Mouse (Mus musculus): ENCODE results near the gene Efhd2. TPM values are rescaled to one million over a fixed set of nuclear protein-coding genes. Genes with fewer than 3 reads are reported as not detected.

Efhd2 gene
- total and polyA plus RNA-seq, 2 experiments from 2014 or later: 38.8 to 49.0 TPM

DNA sequence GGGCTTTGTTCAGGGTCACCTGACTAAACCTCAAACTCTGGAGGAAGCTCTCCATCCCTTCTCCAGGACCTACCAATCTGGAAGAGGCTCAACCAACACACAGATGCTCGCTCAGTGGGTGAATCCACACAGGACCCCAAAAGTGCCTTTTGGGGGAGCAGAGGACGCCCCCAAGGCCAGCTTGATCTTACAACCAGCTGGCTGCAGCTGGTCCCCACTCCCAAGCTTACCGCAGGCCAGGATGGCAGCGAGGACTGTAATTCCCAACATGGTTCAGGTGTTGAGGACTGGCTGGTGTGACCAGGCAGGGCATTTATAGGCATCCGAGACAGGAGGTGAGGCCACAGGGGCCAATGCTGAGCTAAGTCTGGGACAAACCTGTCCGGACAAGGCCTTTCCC lies 28.7 kb downstream of the Efhd2 start, which contains the start of gene Ctrc:
TSS of gene Ctrc (minus strand) at position 361 of the 400 bp plus-strand sequence.
- Histone ChIP-seq H3K27ac (ENCODE audit: low read depth, low read length) (no peak within 1 kb of the TSS), H3K36me3 (ENCODE audit: insufficient read depth, low read length) (no peaks in the 10 kb centered on the region), H3K4me3 (ENCODE audit: low read depth, low read length) (no peak within 1 kb of the TSS), H3K9me3 (ENCODE audit: low read length) (no peaks in the 10 kb centered on the region), H3K4me1 (ENCODE audit: insufficient read depth, low read length) (no peaks in the 10 kb centered on the region), H3K4me2 (ENCODE audit: low read depth, low read length, poor library complexity, severe bottlenecking) (no peak within 1 kb of the TSS), H3K9ac (replicated peaks; ENCODE audit: low read length, poor library complexity, severe bottlenecking) (no peak within 1 kb of the TSS), H3K27me3 (ENCODE audit: insufficient read depth, low read length) (no peaks in the 10 kb centered on the region)
- DNase-seq (ENCODE audit: low spot score): no peak
- ATAC-seq (ENCODE audit: low FRiP score): no peak
- 89% methylated on average over 6 of the region's 6 CpGs for WGBS
- TF ChIP-seq CTCF (IDR thresholded peaks at IDR 0.05): no peak

DNA sequence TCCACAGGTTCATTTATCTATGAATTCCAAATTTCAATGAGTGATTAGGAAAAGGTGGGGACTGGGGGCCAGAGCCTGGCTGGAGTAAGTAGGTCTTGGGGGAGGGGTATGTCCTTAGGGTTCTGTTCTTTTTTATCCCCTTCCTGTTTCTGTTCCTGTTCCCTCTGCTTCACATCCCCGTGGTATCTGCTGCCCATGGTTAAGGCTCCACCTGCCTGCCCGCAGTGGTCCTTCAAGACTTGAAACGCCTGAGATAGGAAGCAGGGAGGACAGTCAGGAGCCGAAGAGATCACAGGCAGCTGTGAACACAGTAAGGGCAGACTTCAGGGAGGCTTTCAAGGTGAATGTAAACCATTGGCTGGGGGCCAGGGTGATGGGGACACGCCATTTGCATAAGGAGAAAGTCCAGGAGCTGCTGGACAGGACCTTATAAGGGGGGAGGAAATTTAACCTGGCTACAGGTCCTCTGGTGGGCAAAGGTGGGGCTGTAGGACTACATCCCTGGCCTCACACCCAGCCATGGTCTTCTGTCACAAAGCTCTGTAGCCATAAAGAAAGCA lies 40.1 kb downstream of the Efhd2 start:
- no peak overlapping the region for H3K9ac ChIP-seq (replicated peaks; ENCODE audit: low read length, poor library complexity, severe bottlenecking)
- no peaks in the 10 kb centered on the region for H3K4me1 ChIP-seq (ENCODE audit: insufficient read depth, low read length)
- ATAC-seq (ENCODE audit: low FRiP score) (no peak), DNase-seq (ENCODE audit: low spot score) (no peak)
- H3K36me3 ChIP-seq (ENCODE audit: insufficient read depth, low read length): no peaks in the 10 kb centered on the region
- no peak overlapping the region for H3K27ac ChIP-seq (ENCODE audit: low read depth, low read length)
- no peaks in the 10 kb centered on the region for H3K27me3 ChIP-seq (ENCODE audit: insufficient read depth, low read length)
- H3K9me3 ChIP-seq (ENCODE audit: low read length): no peaks in the 10 kb centered on the region
- H3K4me2 ChIP-seq (ENCODE audit: low read depth, low read length, poor library complexity, severe bottlenecking): no peak overlapping the region
- 69% methylated on average over 5 of the region's 5 CpGs for WGBS
- H3K4me3 ChIP-seq (ENCODE audit: low read depth, low read length): no peak overlapping the region
- TF ChIP-seq CTCF (IDR thresholded peaks at IDR 0.05): no peak

DNA sequence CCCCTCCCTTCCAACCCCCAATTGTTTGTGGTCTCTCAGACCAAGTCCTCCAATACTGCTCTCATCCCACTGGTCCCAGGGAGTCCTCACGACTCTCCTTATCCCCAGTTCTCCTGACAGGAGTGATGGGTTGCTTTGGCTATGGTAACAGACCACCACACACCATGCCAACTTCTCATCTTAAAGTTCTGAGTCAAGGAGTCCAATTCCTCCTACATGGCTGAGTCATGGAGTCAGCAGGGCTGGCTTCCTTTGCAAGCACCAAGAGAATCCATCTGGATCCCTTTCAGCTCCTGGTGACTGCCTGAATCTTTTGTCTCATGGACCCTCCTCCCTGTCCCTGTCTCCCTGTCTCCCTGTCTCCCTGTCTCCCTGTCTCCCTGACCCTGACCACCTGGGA lies 40.8 kb downstream of the Efhd2 start:
- TF ChIP-seq CTCF (IDR thresholded peaks at IDR 0.05): no peak
- WGBS: 29% methylated on average over 1 of the region's 1 CpGs
- H3K9ac ChIP-seq (replicated peaks; ENCODE audit: low read length, poor library complexity, severe bottlenecking): no peak overlapping the region
- H3K4me2 ChIP-seq (ENCODE audit: low read depth, low read length, poor library complexity, severe bottlenecking): no peak overlapping the region
- H3K36me3 ChIP-seq (ENCODE audit: insufficient read depth, low read length): no peaks in the 10 kb centered on the region
- no peak overlapping the region for H3K27ac ChIP-seq (ENCODE audit: low read depth, low read length)
- no peak overlapping the region for H3K4me3 ChIP-seq (ENCODE audit: low read depth, low read length)
- no peaks in the 10 kb centered on the region for H3K27me3 ChIP-seq (ENCODE audit: insufficient read depth, low read length)
- H3K4me1 ChIP-seq (ENCODE audit: insufficient read depth, low read length): no peaks in the 10 kb centered on the region
- DNase-seq (ENCODE audit: low spot score) (no peak), ATAC-seq (ENCODE audit: low FRiP score) (no peak)
- no peaks in the 10 kb centered on the region for H3K9me3 ChIP-seq (ENCODE audit: low read length)

DNA sequence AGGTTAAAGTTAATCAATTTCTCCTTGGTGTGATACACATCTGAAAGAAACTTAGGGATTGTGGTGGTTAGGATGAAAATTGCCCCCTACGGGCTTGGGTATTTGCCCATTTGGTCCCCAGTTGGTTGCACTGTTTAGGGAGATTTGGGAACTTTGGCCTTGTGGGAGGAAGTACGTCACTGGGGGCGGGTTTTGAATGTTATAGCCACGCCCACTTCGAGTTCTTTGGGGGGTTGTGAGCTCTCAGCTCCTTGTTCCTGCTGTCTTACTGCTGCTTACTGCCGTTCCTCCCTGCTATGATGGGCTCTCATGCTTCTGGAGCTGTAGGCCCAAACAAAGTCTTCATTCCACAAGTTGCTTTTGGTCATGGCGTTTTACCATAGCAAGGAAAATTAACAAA lies 43.4 kb downstream of the Efhd2 start:
- TF ChIP-seq CTCF (IDR thresholded peaks at IDR 0.05): no peak
- Histone ChIP-seq H3K4me1 (ENCODE audit: insufficient read depth, low read length) (no peaks in the 10 kb centered on the region), H3K4me3 (ENCODE audit: low read depth, low read length) (no peak overlapping the region), H3K9ac (replicated peaks; ENCODE audit: low read length, poor library complexity, severe bottlenecking) (no peak overlapping the region), H3K36me3 (ENCODE audit: insufficient read depth, low read length) (no peaks in the 10 kb centered on the region), H3K27me3 (ENCODE audit: insufficient read depth, low read length) (no peaks in the 10 kb centered on the region), H3K4me2 (ENCODE audit: low read depth, low read length, poor library complexity, severe bottlenecking) (no peak overlapping the region), H3K27ac (ENCODE audit: low read depth, low read length) (no peak overlapping the region), H3K9me3 (ENCODE audit: low read length) (no peaks in the 10 kb centered on the region)
- 86% methylated on average over 7 of the region's 7 CpGs for WGBS
- DNase-seq (ENCODE audit: low spot score): no peak
- ATAC-seq (ENCODE audit: low FRiP score): no peak

DNA sequence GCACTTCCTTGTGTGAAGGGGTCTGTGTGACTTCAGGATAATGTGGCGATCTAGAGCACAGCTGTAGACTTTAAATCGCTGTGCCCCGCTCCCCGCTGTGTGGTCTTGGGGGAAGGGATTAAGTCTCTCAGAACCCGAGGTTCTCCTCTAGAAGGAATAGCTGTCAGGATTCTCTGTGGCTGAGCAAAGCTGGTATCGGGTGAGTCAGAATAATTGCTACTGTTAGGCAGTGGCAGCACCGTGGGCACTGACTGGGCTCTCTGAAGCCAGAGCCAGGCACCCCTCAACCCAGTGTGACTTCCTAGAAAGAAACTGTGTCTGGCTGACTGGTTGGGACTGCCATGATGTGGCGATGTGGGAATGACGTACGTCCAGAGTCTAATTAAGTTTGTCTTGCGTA lies 44.3 kb downstream of the Efhd2 start:
- Histone ChIP-seq H3K4me2 (ENCODE audit: low read depth, low read length, poor library complexity, severe bottlenecking) (no peak overlapping the region), H3K36me3 (ENCODE audit: insufficient read depth, low read length) (no peaks in the 10 kb centered on the region), H3K9me3 (ENCODE audit: low read length) (no peaks in the 10 kb centered on the region), H3K27me3 (ENCODE audit: insufficient read depth, low read length) (no peaks in the 10 kb centered on the region), H3K9ac (replicated peaks; ENCODE audit: low read length, poor library complexity, severe bottlenecking) (no peak overlapping the region), H3K4me1 (ENCODE audit: insufficient read depth, low read length) (no peaks in the 10 kb centered on the region), H3K27ac (ENCODE audit: low read depth, low read length) (no peak overlapping the region), H3K4me3 (ENCODE audit: low read depth, low read length) (no peak overlapping the region)
- 36% methylated on average over 11 of the region's 11 CpGs for WGBS
- TF ChIP-seq CTCF (IDR thresholded peaks at IDR 0.05): no peak
- no peak for ATAC-seq (ENCODE audit: low FRiP score)
- DNase-seq (ENCODE audit: low spot score): no peak

- 75% methylated on average over 4 of the region's 4 CpGs for WGBS
- no peak overlapping the region for H3K4me2 ChIP-seq (ENCODE audit: low read depth, low read length, poor library complexity, severe bottlenecking)
- H3K9me3 ChIP-seq (ENCODE audit: low read length): no peaks in the 10 kb centered on the region
- H3K27ac ChIP-seq (ENCODE audit: low read depth, low read length): no peak overlapping the region
- no peaks in the 10 kb centered on the region for H3K27me3 ChIP-seq (ENCODE audit: insufficient read depth, low read length)
- H3K4me1 ChIP-seq (ENCODE audit: insufficient read depth, low read length): no peaks in the 10 kb centered on the region
- TF ChIP-seq CTCF (IDR thresholded peaks at IDR 0.05): no peak
- no peak overlapping the region for H3K4me3 ChIP-seq (ENCODE audit: low read depth, low read length)
- no peaks in the 10 kb centered on the region for H3K36me3 ChIP-seq (ENCODE audit: insufficient read depth, low read length)
- no peak overlapping the region for H3K9ac ChIP-seq (replicated peaks; ENCODE audit: low read length, poor library complexity, severe bottlenecking)
- ATAC-seq (ENCODE audit: low FRiP score): no peak
- no peak for DNase-seq (ENCODE audit: low spot score)
These were observed 46.5 kb downstream of the Efhd2 start for GRCm38 (mm10) chr4:141828177-141828576.

Measured in midbrain, postnatal 0 days (tissue).